Mouse (Mus musculus) adrenal gland, postnatal 10 days (tissue): ENCODE data around the gene Mef2d. TPM values are rescaled to one million over a fixed set of nuclear protein-coding genes. Genes with fewer than 3 reads are reported as not detected.

Source experiments
- DNase-seq: peaks from one replicate; pipeline ENCODE4 v3.0.0; 2021; ENCODE audit warnings: mixed read lengths
- microRNA-seq: library from miRNA; unstranded; fragments of <30 nt; microRNA quantifications from one replicate; pipeline ENCODE4 v1.2.0, GENCODE M21; 2021
- total RNA-seq, 2 experiments: library from RNA; stranded (reverse); gene quantifications; 2 replicates each; pipeline ENCODE4 v1.2.3; 2021

Gene Mef2d
- total RNA-seq, 2 experiments from 2014 or later, result 85.7 to 86.6 TPM

DNA sequence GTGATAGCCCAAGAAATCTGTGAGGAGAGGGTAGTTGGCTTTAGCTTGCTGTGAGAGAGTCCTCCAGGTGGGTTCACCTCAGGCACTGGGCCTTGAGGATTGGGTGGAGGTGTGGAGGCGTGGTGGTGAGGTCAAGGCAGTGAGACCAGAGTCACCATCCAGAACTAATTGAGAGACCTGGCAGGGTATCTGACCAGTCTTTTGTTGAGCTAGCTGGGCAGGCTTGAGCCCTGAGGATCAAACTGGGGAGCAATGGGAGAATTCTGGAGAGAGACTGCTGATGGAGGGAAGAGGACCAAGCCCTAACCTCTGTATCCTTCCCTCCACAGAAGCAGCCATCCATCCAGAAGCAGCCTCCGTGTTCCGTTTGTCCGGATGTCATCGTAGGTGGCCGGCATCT lies 67.1 kb downstream of the Mef2d start:
- no peak for DNase-seq

DNA sequence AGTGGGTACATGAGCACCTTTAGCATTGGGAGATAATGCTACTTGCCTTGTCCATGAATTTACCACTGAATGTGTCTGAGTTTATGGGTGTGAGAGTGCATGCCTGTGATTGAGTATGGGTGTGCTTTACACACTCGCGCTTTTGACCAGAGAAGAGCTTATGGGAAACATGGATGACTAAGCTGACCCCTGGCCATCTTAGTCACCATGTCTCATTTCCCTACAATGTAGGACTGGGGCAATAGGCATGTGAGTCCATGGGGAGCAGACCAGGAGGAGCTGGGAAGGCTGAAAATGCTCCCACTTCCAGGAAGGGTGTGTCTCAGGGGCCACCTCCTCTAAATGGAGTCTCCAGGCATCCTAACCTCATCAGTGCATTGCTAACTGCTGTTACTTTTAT lies 67.9 kb downstream of the Mef2d start:
- no peak for DNase-seq

DNA sequence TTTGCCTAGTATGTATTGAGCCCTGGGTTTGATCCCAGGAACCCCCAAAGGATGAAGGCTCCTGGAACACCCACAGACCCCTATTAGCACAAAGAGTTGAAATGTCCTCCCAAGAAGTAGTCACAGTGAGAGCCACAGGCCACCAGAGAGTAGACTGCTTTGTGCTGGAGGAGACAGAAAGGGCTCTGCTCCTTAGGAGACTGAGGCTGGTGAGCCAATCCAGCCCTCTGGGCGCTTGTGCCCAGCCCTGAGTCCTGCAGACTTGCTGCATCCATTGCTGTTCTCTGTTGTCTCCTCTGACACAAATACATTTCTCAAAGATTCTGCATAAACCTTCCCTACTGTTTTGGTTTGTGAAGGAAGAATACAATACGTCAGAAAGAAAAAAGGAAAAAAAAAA lies 68.7 kb downstream of the Mef2d start:
- DNase-seq, result no peak

- DNase-seq, result no peak
Observed at GRCm38 (mm10) chr3:88212356-88212755, 70.2 kb downstream of the Mef2d start.

DNA sequence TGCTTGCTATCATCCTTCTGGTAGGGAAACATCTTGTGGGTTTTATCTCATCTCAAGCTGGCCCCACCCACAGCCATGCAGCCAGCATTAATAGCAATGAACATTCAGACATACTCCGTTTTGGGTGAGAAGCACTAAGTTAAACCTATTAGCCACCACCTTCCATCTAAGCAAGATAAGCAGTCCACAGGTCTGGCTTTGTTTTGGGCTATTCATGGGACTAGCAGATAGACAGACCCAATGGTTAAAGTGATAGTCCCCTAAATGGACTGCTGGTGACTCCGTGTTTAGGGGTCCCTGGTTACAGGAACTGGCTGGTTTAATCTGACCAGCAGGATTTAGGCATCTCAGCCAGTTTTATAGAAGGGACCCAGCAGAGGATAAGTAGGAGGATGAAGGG lies 70.8 kb downstream of the Mef2d start:
- DNase-seq, result no peak

DNA sequence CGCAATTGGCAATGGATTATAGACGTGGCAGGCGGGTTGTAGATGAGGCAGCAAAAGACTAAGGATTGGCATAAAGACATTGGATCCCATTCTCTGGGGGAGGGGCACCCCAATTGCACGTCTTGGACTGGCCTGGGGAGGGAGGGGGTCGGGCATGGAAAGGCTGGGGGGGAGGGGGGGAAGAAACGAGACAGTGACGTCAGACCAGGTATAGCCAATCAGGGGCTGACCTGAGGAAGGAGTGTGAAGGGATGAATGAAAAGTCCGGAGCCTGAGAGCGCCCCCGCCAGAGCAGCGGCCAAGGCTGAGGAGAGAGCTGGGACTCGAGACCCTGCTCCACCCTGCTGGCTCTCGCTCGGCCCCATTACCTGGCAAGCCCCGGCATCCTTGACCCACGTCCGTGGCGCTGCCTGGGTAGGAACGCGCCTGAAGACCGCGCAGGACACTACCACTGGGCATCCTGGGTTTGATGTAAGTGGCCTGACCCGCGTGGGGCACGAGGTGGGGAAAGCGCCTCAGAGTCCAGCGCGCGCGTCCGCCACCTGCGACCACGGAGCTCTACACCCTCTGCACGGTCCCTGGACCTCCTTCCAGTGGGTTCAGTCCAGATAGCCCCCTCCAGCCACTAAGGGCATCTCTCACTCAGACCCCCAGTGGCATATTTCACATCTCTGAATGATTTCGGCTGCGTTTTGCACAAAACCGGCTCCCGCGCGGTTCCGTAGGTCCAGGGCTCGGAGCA lies 72.2 kb downstream of the Mef2d start:
- DNase-seq, result no peak

GRCm38 (mm10) chr3:88214971-88215552 lies 72.9 kb downstream of the Mef2d start:
- peak; percentile 15 for DNase-seq

DNA sequence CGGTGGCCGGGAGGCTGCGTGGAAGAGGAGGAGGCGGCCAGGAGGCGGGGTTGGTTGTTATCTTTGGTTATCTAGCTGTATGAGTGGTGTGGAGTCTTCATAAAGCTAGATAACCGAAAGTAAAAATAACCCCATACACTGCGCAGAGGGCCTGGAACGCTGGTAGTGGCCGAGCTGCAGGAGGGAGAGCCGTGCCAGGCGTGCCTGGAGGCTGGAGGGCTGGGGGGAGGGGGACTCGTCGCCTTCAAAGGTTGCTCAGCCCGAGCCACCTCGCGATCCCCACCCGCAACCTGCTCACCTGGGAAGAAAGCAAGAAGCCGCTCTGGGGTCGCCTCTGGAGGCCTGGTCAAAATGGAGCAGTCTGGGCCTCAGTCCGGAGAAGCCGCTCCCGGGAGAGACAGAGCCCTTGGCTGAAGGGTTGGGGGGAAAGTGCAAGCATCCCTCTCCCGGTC lies 73.4 kb downstream of the Mef2d start:
- no peak for DNase-seq

DNA sequence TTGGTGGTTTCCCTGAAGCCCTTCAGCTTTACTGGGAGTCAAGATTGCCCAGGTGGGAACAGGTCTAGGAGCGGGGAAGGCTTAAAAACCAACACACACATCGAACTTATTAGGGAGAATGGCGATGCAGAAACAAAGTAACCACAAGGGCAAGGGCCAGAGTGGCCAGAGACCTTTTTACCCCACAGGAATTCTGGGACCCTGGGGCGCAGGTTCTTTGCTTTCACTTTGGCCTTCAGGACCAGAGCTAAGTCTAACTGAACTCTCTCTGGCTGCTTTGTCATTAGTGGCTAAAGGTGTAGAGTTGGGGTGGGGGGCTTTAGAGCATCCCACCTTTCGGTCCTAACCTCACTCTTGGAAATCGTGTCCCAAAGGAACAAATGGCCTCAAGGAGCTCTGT lies 73.9 kb downstream of the Mef2d start:
- DNase-seq, result no peak

DNA sequence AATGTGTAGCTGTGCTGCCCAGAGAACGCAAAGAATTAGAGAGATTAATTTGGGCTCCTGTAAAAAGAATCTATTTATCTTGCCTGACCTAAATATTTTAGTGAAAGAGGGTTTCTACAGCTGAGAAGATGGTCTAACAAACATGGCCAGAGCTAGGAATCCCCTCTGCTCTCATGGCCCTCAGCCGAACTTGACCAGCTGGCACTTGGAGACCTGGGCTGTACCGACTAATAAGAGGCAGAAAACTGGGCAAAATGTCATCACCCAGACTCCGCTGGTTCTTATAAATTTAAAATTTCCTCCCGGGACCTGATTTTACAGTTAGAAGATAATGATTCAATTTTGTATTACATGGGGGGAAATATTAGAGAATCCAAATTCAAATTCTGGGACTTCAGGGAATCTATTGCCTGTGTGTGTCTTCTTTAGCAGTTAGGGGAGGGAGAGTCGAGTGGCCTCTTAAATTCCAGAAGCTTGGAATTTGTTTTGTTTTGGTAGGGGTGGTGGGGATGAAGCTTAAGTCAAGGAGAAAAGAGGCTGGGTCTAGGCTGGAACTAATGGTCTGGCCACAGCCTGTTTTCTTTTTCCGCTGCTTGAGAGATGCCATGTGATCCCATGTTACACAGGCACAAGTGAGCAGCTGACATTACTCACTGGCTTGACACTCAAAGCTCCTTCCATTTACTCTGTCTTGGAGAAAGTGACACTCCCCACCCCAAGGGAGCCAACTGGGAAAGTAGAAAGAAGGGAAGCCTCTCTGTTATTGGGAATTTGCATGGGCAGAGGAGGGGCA lies 74.6 kb downstream of the Mef2d start:
- no peak for DNase-seq

- no peak for DNase-seq
Observed at GRCm38 (mm10) chr3:88217679-88218078, 75.5 kb downstream of the Mef2d start.

- no peak for DNase-seq
Observed at GRCm38 (mm10) chr3:88219940-88220339, 77.8 kb downstream of the Mef2d start.

- DNase-seq, result peak; percentile 89
Observed at GRCm38 (mm10) chr3:88220842-88221241, 78.7 kb downstream of the Mef2d start.

Small RNA genes lying within 50 kb of the gene (microRNA-seq; reads per million reads assigned to microRNA genes)
- gene Gm25641 (not detected), gene Mir3093 (not detected), gene Mir9-1 (not detected)

Other genes starting within 250 kb of the Mef2d start
- 100 to 1,000 TPM; 161 to 162 TPM for gene Hdgf, start 236.1 kb upstream of the Mef2d start, total RNA-seq
- gene Mrpl24, start 222.9 kb upstream of the Mef2d start, total RNA-seq, result 100 to 1,000 TPM; 104 to 123 TPM
- 10 to 100 TPM; 22.9 to 24.3 TPM for gene Isg20l2, start 212.1 kb upstream of the Mef2d start, total RNA-seq
- gene Rrnad1, start 211.7 kb upstream of the Mef2d start, total RNA-seq, result 10 to 100 TPM; 12.4 to 16.3 TPM
- under 1 TPM; 0.48 to 0.76 TPM for gene Crabp2, start 193.7 kb upstream of the Mef2d start, total RNA-seq
- 10 to 100 TPM; 17.7 to 23.3 TPM for gene Nes, start 171.3 kb upstream of the Mef2d start, total RNA-seq
- gene Bcan, start 142.1 kb upstream of the Mef2d start, total RNA-seq, result 10 to 100 TPM; 18.7 to 20.0 TPM
- gene Hapln2, start 114.8 kb upstream of the Mef2d start, total RNA-seq, result not detected
- 10 to 100 TPM; 12.1 to 12.4 TPM for gene Gpatch4, start 99.3 kb upstream of the Mef2d start, total RNA-seq
- 100 to 1,000 TPM; 140 to 150 TPM for gene Naxe, start 83.9 kb upstream of the Mef2d start, total RNA-seq
- gene Ttc24, start 64.1 kb upstream of the Mef2d start, total RNA-seq, result not detected
- 10 to 100 TPM in 1 of 2 experiments, 1 to 10 TPM in 1; 6.9 to 11.5 TPM for gene Iqgap3, start 60.4 kb upstream of the Mef2d start, total RNA-seq
- gene Rhbg, start 112.3 kb downstream of the Mef2d start, total RNA-seq, result 1 to 10 TPM; 1.9 to 2.1 TPM
- gene Gm38392, start 144.8 kb downstream of the Mef2d start, total RNA-seq, result 1 to 10 TPM; 1.1 to 1.3 TPM
- 1 to 10 TPM; 7.9 to 8.3 TPM for gene Tsacc, start 154.6 kb downstream of the Mef2d start, total RNA-seq
- 100 to 1,000 TPM; 249 to 260 TPM for gene Cct3, start 154.7 kb downstream of the Mef2d start, total RNA-seq
- 100 to 1,000 TPM; 144 to 149 TPM for gene Glmp, start 182.7 kb downstream of the Mef2d start, total RNA-seq
- 10 to 100 TPM; 15.1 to 17.7 TPM for gene Tmem79, start 193.8 kb downstream of the Mef2d start, total RNA-seq
- 10 to 100 TPM; 42.8 to 55.9 TPM for gene Smg5, start 193.9 kb downstream of the Mef2d start, total RNA-seq
- 1 to 10 TPM; 2.7 to 4.2 TPM for gene Paqr6, start 222.2 kb downstream of the Mef2d start, total RNA-seq
- 10 to 100 TPM in 1 of 2 experiments, under 1 TPM in 1; 0.67 to 16.9 TPM for gene Bglap3, start 230.4 kb downstream of the Mef2d start, total RNA-seq
- gene Bglap2, start 236.3 kb downstream of the Mef2d start, total RNA-seq, result 10 to 100 TPM in 1 of 2 experiments, not detected in 1; 24.0 TPM
- gene Bglap, start 242.1 kb downstream of the Mef2d start, total RNA-seq, result 100 to 1,000 TPM in 1 of 2 experiments, 1 to 10 TPM in 1; 1.6 to 106 TPM